Mouse (Mus musculus) testis, postnatal 10 days (tissue): Measurements from ENCODE around the gene Asic4.

Source experiments
- DNase-seq: peaks from one replicate; pipeline ENCODE4 v3.0.0; 2021; ENCODE audit warnings: low spot score

Asic4 gene

GRCm38 (mm10) chr1:75463652-75464204 is 13.5 kb downstream of the Asic4 start:
- no peak for DNase-seq

- peak; percentile 86 for DNase-seq
These were observed 17.1 kb downstream of the Asic4 start for GRCm38 (mm10) chr1:75467215-75467927.

- peak; percentile 64 for DNase-seq
These were observed 19.1 kb downstream of the Asic4 start for GRCm38 (mm10) chr1:75469287-75469825.

DNA sequence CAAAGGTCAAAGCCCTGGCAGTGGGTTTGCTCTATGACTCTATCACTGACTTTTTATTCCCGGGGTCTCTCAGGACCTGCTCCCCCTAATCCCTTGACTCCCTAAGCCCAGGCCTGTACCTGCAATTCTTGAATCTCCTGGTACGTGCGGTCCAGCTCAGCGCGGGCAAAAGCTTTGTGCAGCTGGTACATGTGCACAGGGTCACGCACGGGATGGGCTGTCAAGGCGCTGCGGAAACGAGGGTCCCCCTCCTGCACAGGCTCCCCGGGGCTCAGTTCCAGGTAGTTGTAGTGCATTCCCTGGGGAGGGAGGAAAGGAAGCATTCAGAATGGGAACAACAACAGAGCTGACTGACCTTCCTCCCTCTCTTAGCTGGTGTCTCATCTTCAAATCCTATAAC is 26.2 kb downstream of the Asic4 start:
- no peak for DNase-seq

- peak; percentile 90 for DNase-seq
These were observed 27.2 kb downstream of the Asic4 start for GRCm38 (mm10) chr1:75477264-75477965.

- no peak for DNase-seq
These were observed 27.7 kb downstream of the Asic4 start for GRCm38 (mm10) chr1:75477966-75478290.

DNA sequence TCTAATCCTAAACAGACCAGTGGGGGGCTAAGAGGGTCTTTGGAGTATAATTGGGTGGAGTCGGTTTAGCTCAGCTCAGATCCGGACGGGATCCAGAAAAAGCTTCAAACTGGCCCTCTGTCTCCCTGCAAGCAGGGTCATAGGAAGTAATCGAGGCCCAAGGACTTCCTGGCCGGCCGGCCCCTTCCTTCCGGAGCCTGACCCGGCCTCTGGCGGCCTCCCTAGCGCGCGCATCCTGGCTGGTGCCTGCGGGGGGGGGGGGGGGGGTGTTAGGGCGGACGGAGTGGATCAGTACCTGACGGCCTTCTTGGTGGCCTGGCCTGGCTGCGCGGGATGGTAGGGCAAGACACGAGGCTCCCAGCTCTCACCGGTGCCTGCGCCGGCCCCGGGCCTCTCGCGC is 28.3 kb downstream of the Asic4 start:
- DNase-seq, result no peak

GRCm38 (mm10) chr1:75478916-75479634 is 28.8 kb downstream of the Asic4 start, which contains the start of the genes Chpf and Tmem198:
TSS of gene Chpf (minus strand) at chr1:75479307.
TSS of gene Tmem198 (plus strand) at chr1:75479532.
- DNase-seq, result peak; percentile 96

DNA sequence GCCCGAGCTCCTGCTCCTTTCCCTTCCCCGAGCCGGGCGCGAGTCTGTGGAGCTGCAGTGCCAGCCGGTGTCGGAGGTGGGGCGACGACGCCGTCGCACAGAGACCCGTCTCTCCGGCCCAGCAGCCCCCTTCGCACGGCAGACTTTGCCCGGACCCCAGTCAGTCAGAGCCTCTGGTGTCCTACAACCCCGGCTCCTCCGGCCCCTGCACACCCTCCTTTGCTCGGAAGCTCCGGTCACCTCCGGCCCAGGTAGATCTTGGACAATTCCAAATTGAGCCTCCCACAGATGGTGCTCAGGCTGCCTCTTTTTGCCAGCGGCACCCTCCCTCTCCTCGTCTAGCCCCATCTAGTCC is 29.4 kb downstream of the Asic4 start:
- no peak for DNase-seq

DNA sequence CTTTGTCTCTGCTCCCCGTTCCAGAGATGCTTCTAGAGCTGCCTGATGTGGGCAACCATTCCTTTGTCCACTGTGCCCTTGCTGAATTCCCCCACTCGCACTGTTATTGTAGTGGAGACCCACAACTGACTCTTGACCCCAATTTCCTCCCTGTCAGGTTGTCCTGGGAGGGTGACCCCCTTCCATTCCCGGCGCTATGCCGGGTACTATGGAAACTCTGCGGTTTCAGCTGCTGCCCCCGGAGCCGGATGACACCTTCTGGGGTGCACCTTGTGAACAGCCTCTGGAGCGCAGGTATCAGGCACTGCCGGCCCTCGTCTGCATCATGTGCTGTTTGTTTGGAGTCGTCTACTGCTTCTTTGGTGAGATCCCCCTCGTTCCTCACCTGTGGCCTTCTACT is 29.8 kb downstream of the Asic4 start:
- DNase-seq, result no peak

DNA sequence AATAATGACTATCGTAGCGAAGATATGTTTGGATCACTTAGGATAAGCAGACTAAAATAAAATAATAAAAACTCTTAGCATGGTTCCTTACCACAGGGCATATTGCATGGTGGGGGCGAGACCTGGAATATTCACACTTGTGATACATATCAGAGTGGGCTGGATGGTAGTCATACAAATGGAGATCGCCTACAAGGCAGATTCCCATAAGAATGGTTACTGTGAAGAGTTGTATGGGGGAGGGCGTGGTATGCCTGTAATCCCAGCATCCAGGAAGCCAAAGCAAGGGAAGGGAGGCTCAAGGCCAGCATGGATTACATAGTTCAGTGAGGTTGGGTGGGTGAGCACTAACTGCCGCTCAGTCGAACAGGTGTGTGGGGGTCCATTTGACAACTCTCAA is 30.5 kb downstream of the Asic4 start:
- no peak for DNase-seq

DNA sequence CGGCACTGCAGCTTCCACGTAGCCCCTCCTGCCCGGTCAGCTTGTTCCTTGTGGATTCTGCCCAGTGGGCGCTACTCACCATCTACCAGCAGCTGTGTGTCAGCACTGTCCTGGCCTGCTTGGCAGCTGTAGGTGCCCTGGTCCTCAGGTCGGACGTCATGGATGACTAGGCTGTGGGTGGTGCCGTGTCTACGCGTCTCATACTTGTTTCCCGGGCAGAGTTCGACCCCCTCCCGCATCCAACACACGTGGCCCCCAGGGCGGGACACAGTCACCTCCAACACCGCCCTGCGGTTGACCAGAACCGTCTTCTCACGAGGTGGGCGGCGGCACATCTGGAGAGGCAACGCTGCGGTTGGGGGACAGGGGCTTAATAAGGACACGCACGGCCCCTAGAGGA is 36.3 kb downstream of the Asic4 start:
- DNase-seq, result no peak

DNA sequence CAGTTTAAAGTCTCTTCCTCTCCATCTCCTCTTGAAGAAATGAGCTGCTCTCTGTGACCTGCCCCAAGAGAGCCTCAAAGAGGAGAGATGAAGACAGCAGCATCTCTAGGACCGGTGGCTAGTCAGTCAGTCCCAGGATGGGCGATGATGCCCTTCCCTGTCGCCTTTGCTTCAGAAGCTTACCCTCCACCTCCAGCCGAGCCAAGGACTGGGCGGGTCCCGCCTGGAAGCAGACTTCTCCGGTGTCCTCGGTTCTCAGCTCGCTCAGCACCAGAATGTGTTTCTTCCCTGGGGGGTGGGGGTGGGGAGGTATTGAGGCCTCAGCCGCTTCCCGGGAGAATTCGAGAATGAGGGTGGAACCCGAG is 36.8 kb downstream of the Asic4 start:
- DNase-seq, result no peak

GRCm38 (mm10) chr1:75487405-75488161 is 37.3 kb downstream of the Asic4 start:
- DNase-seq, result peak; percentile 90

- DNase-seq, result no peak
These were observed 40.7 kb downstream of the Asic4 start for GRCm38 (mm10) chr1:75490785-75491551.

DNA sequence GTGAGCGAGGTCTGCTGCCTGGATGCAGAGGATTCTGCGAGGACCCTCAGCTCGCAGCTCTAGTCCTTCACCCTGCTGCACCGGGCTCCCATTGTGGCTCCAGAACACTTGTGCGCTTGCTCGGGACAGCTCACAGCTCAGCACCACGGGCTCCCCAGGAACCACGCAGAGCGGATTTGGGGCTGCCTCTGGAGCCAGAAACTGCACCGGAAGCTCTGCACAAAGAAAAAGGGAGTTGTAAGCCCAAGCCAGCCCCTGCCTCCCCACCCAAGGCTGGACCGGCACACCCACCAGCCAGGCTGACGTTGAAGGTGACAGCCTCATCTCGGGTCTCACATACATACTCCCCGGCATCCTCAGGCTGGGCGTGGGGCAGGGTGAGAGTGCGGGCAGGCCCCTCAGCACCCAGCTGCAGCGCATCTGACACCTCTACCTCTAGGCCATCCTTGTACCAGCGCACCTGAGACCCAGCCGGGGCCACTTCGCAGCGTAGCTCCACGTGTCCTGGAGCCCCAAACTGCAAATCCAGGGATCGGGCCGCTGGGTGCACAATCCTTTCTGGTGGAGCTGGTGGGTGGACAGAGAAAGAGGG is 42.4 kb downstream of the Asic4 start:
- DNase-seq, result no peak

- DNase-seq, result no peak
These were observed 44.8 kb downstream of the Asic4 start for GRCm38 (mm10) chr1:75494878-75495548.

DNA sequence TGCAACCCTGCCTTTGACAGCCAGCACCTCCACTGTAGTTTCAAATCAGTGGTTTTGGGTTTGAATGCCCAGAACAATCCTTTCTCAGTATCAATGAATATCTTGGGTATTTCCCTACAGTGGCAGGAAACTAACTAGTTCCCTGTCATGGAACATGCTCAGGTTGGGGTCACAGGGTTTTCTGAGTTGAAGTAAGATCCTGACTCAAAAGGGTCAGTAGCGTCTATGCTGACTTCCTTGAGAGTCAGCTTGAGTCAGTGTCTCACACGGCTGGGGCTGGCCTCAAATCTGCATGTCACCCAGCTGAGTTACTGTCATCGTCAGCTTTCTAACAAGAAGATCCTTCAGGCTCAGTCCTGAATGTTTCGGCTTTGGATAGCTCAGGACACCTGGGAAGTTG is 48.7 kb downstream of the Asic4 start:
- no peak for DNase-seq

DNA sequence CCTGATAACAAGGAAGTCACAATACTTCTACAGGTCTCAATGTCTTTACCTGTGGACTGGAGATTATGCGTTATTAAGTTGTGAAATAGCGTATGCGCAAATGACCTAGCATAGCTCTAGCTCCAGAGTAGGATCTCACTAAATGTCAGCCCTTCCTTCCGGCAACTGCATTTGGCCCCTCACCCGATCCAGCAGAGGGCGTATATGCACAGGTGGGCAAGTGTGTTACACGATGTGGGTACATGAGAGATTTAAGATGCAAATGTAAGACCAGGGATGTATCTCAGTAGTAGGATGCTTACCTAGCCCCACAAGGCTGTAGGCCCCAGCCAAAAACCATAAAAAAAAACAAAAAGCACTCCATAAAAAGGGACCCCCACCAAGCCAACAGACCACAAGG is 49.2 kb downstream of the Asic4 start:
- no peak for DNase-seq

DNA sequence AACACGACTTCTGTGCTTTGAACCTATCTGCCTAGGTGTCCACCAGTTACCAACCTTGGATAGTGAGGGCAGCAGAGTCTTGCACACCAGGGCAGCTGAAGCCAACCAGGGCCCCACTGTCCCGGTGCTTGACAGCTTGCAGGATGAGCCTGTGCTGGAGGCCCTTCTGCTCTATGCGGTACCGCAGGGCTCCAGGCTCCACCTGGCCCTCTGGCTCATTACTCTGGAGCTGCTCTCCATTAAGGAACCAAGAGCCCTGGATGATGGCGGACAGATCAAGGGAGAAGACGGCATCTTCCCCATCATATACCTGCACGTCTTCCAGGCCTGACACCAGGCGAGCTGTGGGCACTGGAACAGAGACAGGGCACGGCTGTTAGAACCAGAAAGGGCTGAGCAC is 51.7 kb downstream of the Asic4 start:
- no peak for DNase-seq
